Mouse (Mus musculus) hindbrain, embryonic 16.5 days (tissue): ENCODE data around the gene Tac2. TPM values are rescaled to one million over a fixed set of nuclear protein-coding genes. Genes with fewer than 3 reads are reported as not detected.
"Not testable (repeated sequence)": the region's sequence is repeated elsewhere in the genome, so short reads cannot be mapped to it uniquely, and the experiment has no call there.

Experiments
- ATAC-seq: fragments of 200-750 bp; cut with Nextera tagmentation; 2 replicates; pipeline ENCODE4 v1.8.0; 2017; ENCODE audit warnings: moderate TSS enrichment, moderate library complexity
- H3K27ac ChIP-seq: fragments of 300-500 bp; sonication (generic); 2 replicates; pipeline ENCODE4 v1.5.1; 2014; ENCODE audit warnings: low read depth, mild to moderate bottlenecking, control low read depth, low read length, moderate library complexity
- H3K27me3 ChIP-seq: fragments of 300-500 bp; sonication (generic); replicated peaks from 2 replicates; pipeline ENCODE4 v1.6.1; 2014; ENCODE audit warnings: low read length; ENCODE audit not compliant: control insufficient read depth, insufficient read depth
- H3K36me3 ChIP-seq: fragments of 300-500 bp; sonication (generic); 2 replicates; pipeline ENCODE4 v1.6.1; 2014; ENCODE audit warnings: mild to moderate bottlenecking, low read length, moderate library complexity, mixed read lengths; ENCODE audit not compliant: control insufficient read depth, insufficient read depth
- H3K4me1 ChIP-seq: fragments of 300-500 bp; sonication (generic); 2 replicates; pipeline ENCODE4 v1.6.1; 2014; ENCODE audit warnings: low read depth, low read length; ENCODE audit not compliant: control insufficient read depth, insufficient read depth
- H3K4me2 ChIP-seq: fragments of 300-500 bp; sonication (generic); 2 replicates; pipeline ENCODE4 v1.6.1; 2014; ENCODE audit warnings: mild to moderate bottlenecking, low read length, control low read depth, moderate library complexity
- H3K4me3 ChIP-seq: fragments of 300-500 bp; sonication (generic); 2 replicates; pipeline ENCODE4 v1.5.1; 2014; ENCODE audit warnings: mild to moderate bottlenecking, low read length, control low read depth, moderate library complexity
- H3K9ac ChIP-seq: fragments of 300-500 bp; sonication (generic); 2 replicates; pipeline ENCODE4 v1.6.1; 2014; ENCODE audit warnings: low read depth, mild to moderate bottlenecking, control low read depth, low read length, moderate library complexity
- H3K9me3 ChIP-seq: fragments of 300-500 bp; sonication (generic); 2 replicates; pipeline ENCODE4 v1.6.1; 2014; ENCODE audit warnings: mild to moderate bottlenecking, low read length, moderate library complexity; ENCODE audit not compliant: control insufficient read depth
- WGBS: fragments of 180-500 bp; shearing (Covaris S2); extraction: QIAGEN DNeasy Blood & Tissue Kit; methylation state at CpG from one replicate; pipeline ENCODE4 v1.1.7; 2014; 5-methylcytosine and 5-hydroxymethylcytosine counted together
- polyA plus RNA-seq: library from polyadenylated mRNA; unstranded; fragments of >200 nt; fragmentation: Nextera tagmentation; extraction: Ambion mirVana; gene quantifications from 2 replicates; pipeline ENCODE4 v1.2.1, GENCODE M21; 2015

The Tac2 gene
- polyA plus RNA-seq, 1 experiment from 2014 or later, result 2.5 TPM

GRCm38 (mm10) chr10:127748847-127749612 lies 24.8 kb downstream of the Tac2 start:
- WGBS, result 8% methylated on average over 8 of the region's 8 CpGs
- Histone ChIP-seq H3K9me3 (no peaks in the 10 kb centered on the region), H3K9ac (no peak overlapping the region), H3K27me3 (no peaks in the 10 kb centered on the region), H3K4me3 (no peak overlapping the region), H3K27ac (no peak overlapping the region), H3K4me2 (peak overlapping the region; percentile 49), H3K36me3 (peaks cover 13% of the 10 kb centered on the region), H3K4me1 (peaks cover 2% of the 10 kb centered on the region; the same call in 1 of the 2 replicates)
- ATAC-seq, result no peak

- Histone ChIP-seq H3K4me2 (peak overlapping the region; percentile 49), H3K9ac (peak overlapping the region; percentile 24), H3K27ac (peak overlapping the region; percentile 17; the same call in 1 of the 2 replicates), H3K4me3 (peak overlapping the region; percentile 29), H3K36me3 (peaks cover 6% of the 10 kb centered on the region), H3K4me1 (peaks cover 2% of the 10 kb centered on the region; the same call in 1 of the 2 replicates), H3K9me3 (no peaks in the 10 kb centered on the region), H3K27me3 (no peaks in the 10 kb centered on the region)
- 52% methylated on average over 24 of the region's 24 CpGs for WGBS
- ATAC-seq, result no peak
These were observed 26.0 kb downstream of the Tac2 start for GRCm38 (mm10) chr10:127750136-127750777.

- peaks cover 4% of the 10 kb centered on the region; the same call in 1 of the 2 replicates for H3K36me3 ChIP-seq
- 62% methylated on average over 8 of the region's 8 CpGs for WGBS
- no peaks in the 10 kb centered on the region for H3K9me3 ChIP-seq
- no peak within 1 kb of the TSS for H3K9ac ChIP-seq
- H3K4me2 ChIP-seq, result peak within 1 kb of the TSS; percentile 49
- H3K27ac ChIP-seq, result no peak within 1 kb of the TSS
- peaks cover 2% of the 10 kb centered on the region; the same call in 1 of the 2 replicates for H3K4me1 ChIP-seq
- H3K4me3 ChIP-seq, result no peak within 1 kb of the TSS
- no peaks in the 10 kb centered on the region for H3K27me3 ChIP-seq
- ATAC-seq, result no peak
These were observed 27.3 kb downstream of the Tac2 start, which contains the start of gene Gpr182 for GRCm38 (mm10) chr10:127751548-127751947. Gene Gpr182 (minus strand): TSS chr10:127751732.

GRCm38 (mm10) chr10:127754566-127755166 lies 30.4 kb downstream of the Tac2 start:
- H3K4me2 ChIP-seq, result no peak overlapping the region
- ATAC-seq, result no peak
- no peaks in the 10 kb centered on the region for H3K36me3 ChIP-seq
- peaks cover 2% of the 10 kb centered on the region; the same call in 1 of the 2 replicates for H3K4me1 ChIP-seq
- H3K9ac ChIP-seq, result no peak overlapping the region
- H3K27me3 ChIP-seq, result no peaks in the 10 kb centered on the region
- 77% methylated on average over 6 of the region's 6 CpGs for WGBS
- H3K4me3 ChIP-seq, result no peak overlapping the region
- H3K9me3 ChIP-seq, result no peaks in the 10 kb centered on the region
- no peak overlapping the region for H3K27ac ChIP-seq

GRCm38 (mm10) chr10:127755246-127755645 lies 31.0 kb downstream of the Tac2 start:
- H3K27me3 ChIP-seq, result no peaks in the 10 kb centered on the region
- no peak overlapping the region for H3K4me2 ChIP-seq
- no peaks in the 10 kb centered on the region for H3K9me3 ChIP-seq
- no peak overlapping the region for H3K9ac ChIP-seq
- no peak for ATAC-seq
- no peak overlapping the region for H3K4me3 ChIP-seq
- 66% methylated on average over 3 of the region's 3 CpGs for WGBS
- no peaks in the 10 kb centered on the region; the same call in 1 of the 2 replicates for H3K4me1 ChIP-seq
- no peak overlapping the region for H3K27ac ChIP-seq
- no peaks in the 10 kb centered on the region for H3K36me3 ChIP-seq

- H3K4me2 ChIP-seq, result peak overlapping the region; percentile 45; the same call in 1 of the 2 replicates
- H3K9ac ChIP-seq, result no peak overlapping the region
- H3K27ac ChIP-seq, result no peak overlapping the region
- no peaks in the 10 kb centered on the region for H3K36me3 ChIP-seq
- 46% methylated on average over 18 of the region's 18 CpGs for WGBS
- H3K9me3 ChIP-seq, result no peaks in the 10 kb centered on the region
- H3K27me3 ChIP-seq, result no peaks in the 10 kb centered on the region
- no peak for ATAC-seq
- no peaks in the 10 kb centered on the region for H3K4me1 ChIP-seq
- no peak overlapping the region for H3K4me3 ChIP-seq
These were observed 31.6 kb downstream of the Tac2 start for GRCm38 (mm10) chr10:127755770-127756468.

GRCm38 (mm10) chr10:127759181-127760110 lies 35.2 kb downstream of the Tac2 start, which contains the start of the genes Rdh1 and Rdh16f1:
Gene Rdh1 (plus strand): TSS chr10:127759721.
Gene Rdh16f1 (plus strand): TSS chr10:127759787.
- Histone ChIP-seq H3K27ac (no peak within 1 kb of the TSS), H3K27me3 (no peaks in the 10 kb centered on the region), H3K9ac (no peak within 1 kb of the TSS), H3K4me2 (no peak within 1 kb of the TSS), H3K36me3 (no peaks in the 10 kb centered on the region), H3K4me3 (no peak within 1 kb of the TSS), H3K4me1 (no peaks in the 10 kb centered on the region), H3K9me3 (no peaks in the 10 kb centered on the region)
- no peak for ATAC-seq
- WGBS, result 82% methylated on average over 9 of the region's 9 CpGs

- not testable (repeated sequence) for H3K27me3 ChIP-seq, H3K4me3 ChIP-seq, H3K4me1 ChIP-seq, H3K4me2 ChIP-seq, H3K36me3 ChIP-seq, H3K9me3 ChIP-seq, H3K27ac ChIP-seq, ATAC-seq, H3K9ac ChIP-seq
- 87% methylated on average over 10 of the region's 10 CpGs for WGBS
These were observed 38.6 kb downstream of the Tac2 start for GRCm38 (mm10) chr10:127762926-127763325.
